Mouse (Mus musculus): ENCODE measurements around the gene Krtap29-1. TPM values are rescaled to one million over a fixed set of nuclear protein-coding genes. Genes with fewer than 3 reads are reported as not detected.

Krtap29-1 gene
- polyA plus RNA-seq, 1 experiment from 2014 or later = not detected

DNA sequence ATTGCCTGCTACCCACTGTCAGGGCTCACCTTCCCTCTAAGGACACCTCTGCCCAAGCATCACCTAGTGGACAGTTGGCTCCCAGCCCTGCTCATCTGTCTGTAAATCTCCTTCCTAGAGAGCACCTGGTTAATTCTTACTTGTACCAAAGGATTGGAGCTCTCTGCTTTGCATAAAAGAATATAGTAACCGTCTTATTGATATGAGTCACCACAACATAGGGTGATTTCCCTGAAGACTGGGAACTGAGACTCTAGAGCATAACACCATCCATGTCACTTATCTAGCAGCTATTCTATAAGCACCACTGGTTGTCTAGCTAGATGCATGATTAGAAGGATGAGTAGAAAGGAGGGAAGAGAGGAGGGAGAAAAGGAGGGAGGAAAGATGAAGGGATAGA is 4.6 kb upstream of the Krtap29-1 start:
- Histone ChIP-seq H3K36me3 (ENCODE audit: control insufficient read depth, insufficient read depth, low read length) (no peaks in the 10 kb centered on the region), H3K9me3 (replicated peaks; ENCODE audit: control insufficient read depth, low read length) (no peaks in the 10 kb centered on the region), H3K27ac (ENCODE audit: low read length) (no peak overlapping the region), H3K9ac (ENCODE audit: low read length) (no peak overlapping the region), H3K4me3 (replicated peaks; ENCODE audit: low read length) (no peak overlapping the region), H3K4me1 (ENCODE audit: control insufficient read depth, insufficient read depth, low read length) (no peaks in the 10 kb centered on the region), H3K27me3 (ENCODE audit: control insufficient read depth, insufficient read depth, low read length) (no peaks in the 10 kb centered on the region), H3K4me2 (ENCODE audit: low read depth, low read length) (no peak overlapping the region)
- 83% methylated on average over 1 of the region's 1 CpGs for WGBS
- no peak for ATAC-seq (ENCODE audit: insufficient read depth, low FRiP score)

GRCm38 (mm10) chr11:99982731-99983130 is 3.9 kb upstream of the Krtap29-1 start:
- no peak overlapping the region for H3K4me3 ChIP-seq (replicated peaks; ENCODE audit: low read length)
- ATAC-seq (ENCODE audit: insufficient read depth, low FRiP score) = no peak
- WGBS = 86% methylated on average over 9 of the region's 9 CpGs
- H3K36me3 ChIP-seq (ENCODE audit: control insufficient read depth, insufficient read depth, low read length) = no peaks in the 10 kb centered on the region
- no peaks in the 10 kb centered on the region for H3K27me3 ChIP-seq (ENCODE audit: control insufficient read depth, insufficient read depth, low read length)
- H3K4me2 ChIP-seq (ENCODE audit: low read depth, low read length) = no peak overlapping the region
- H3K4me1 ChIP-seq (ENCODE audit: control insufficient read depth, insufficient read depth, low read length) = no peaks in the 10 kb centered on the region
- H3K9me3 ChIP-seq (replicated peaks; ENCODE audit: control insufficient read depth, low read length) = no peaks in the 10 kb centered on the region
- no peak overlapping the region for H3K9ac ChIP-seq (ENCODE audit: low read length)
- H3K27ac ChIP-seq (ENCODE audit: low read length) = no peak overlapping the region

- no peak overlapping the region for H3K4me2 ChIP-seq (ENCODE audit: low read depth, low read length)
- H3K27me3 ChIP-seq (ENCODE audit: control insufficient read depth, insufficient read depth, low read length) = no peaks in the 10 kb centered on the region
- H3K36me3 ChIP-seq (ENCODE audit: control insufficient read depth, insufficient read depth, low read length) = no peaks in the 10 kb centered on the region
- H3K27ac ChIP-seq (ENCODE audit: low read length) = no peak overlapping the region
- no peaks in the 10 kb centered on the region for H3K9me3 ChIP-seq (replicated peaks; ENCODE audit: control insufficient read depth, low read length)
- no peak overlapping the region for H3K9ac ChIP-seq (ENCODE audit: low read length)
- H3K4me3 ChIP-seq (replicated peaks; ENCODE audit: low read length) = no peak overlapping the region
- no peaks in the 10 kb centered on the region for H3K4me1 ChIP-seq (ENCODE audit: control insufficient read depth, insufficient read depth, low read length)
- no peak for ATAC-seq (ENCODE audit: insufficient read depth, low FRiP score)
- WGBS = 6% methylated on average over 2 of the region's 2 CpGs
Measured at GRCm38 (mm10) chr11:99965961-99966360, 12.9 kb downstream of the Krtap29-1 start.

GRCm38 (mm10) chr11:99964213-99964612 is 14.6 kb downstream of the Krtap29-1 start:
- H3K9me3 ChIP-seq (replicated peaks; ENCODE audit: control insufficient read depth, low read length) = no peaks in the 10 kb centered on the region
- 59% methylated on average over 6 of the region's 6 CpGs for WGBS
- no peaks in the 10 kb centered on the region for H3K27me3 ChIP-seq (ENCODE audit: control insufficient read depth, insufficient read depth, low read length)
- no peak overlapping the region for H3K27ac ChIP-seq (ENCODE audit: low read length)
- no peaks in the 10 kb centered on the region for H3K36me3 ChIP-seq (ENCODE audit: control insufficient read depth, insufficient read depth, low read length)
- H3K4me1 ChIP-seq (ENCODE audit: control insufficient read depth, insufficient read depth, low read length) = no peaks in the 10 kb centered on the region
- H3K4me2 ChIP-seq (ENCODE audit: low read depth, low read length) = no peak overlapping the region
- no peak for ATAC-seq (ENCODE audit: insufficient read depth, low FRiP score)
- no peak overlapping the region for H3K9ac ChIP-seq (ENCODE audit: low read length)
- H3K4me3 ChIP-seq (replicated peaks; ENCODE audit: low read length) = no peak overlapping the region

- Histone ChIP-seq H3K9me3 (replicated peaks; ENCODE audit: control insufficient read depth, low read length) (no peaks in the 10 kb centered on the region), H3K4me3 (replicated peaks; ENCODE audit: low read length) (no peak within 1 kb of the TSS), H3K27me3 (ENCODE audit: control insufficient read depth, insufficient read depth, low read length) (no peaks in the 10 kb centered on the region), H3K4me1 (ENCODE audit: control insufficient read depth, insufficient read depth, low read length) (no peaks in the 10 kb centered on the region), H3K9ac (ENCODE audit: low read length) (no peak within 1 kb of the TSS), H3K36me3 (ENCODE audit: control insufficient read depth, insufficient read depth, low read length) (no peaks in the 10 kb centered on the region), H3K27ac (ENCODE audit: low read length) (no peak within 1 kb of the TSS), H3K4me2 (ENCODE audit: low read depth, low read length) (no peak within 1 kb of the TSS)
- no peak for ATAC-seq (ENCODE audit: insufficient read depth, low FRiP score)
- WGBS = 84% methylated on average over 2 of the region's 2 CpGs
Measured at GRCm38 (mm10) chr11:99948175-99948574, 30.7 kb downstream of the Krtap29-1 start, which contains the start of gene Krtap9-5. Gene Krtap9-5, plus strand, starts transcription at chr11:99948475.

DNA sequence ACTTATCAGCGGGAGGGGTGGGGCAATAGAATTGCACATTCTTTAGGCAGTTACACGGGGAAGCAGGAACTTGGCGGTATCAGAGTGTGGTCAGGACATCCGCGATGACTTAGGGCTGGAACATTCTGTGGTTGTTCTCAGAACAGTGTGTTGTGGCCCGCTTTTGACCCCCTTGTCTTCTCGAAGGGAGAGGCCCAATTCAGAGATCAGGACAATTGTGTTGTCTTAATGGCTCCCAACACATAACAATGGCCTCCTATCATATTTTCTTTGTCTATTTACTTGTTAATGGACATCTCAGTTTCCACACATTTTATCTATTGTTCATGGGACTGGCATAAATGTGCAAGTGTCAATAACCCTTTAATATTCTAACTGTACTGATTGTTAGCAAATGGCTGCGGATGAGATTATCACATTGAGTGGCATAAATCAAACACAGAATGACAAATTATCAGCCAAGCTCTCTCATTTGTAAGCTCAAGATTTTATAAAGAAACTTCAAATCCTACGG is 41.0 kb downstream of the Krtap29-1 start:
- Histone ChIP-seq H3K4me2 (ENCODE audit: low read depth, low read length) (no peak overlapping the region), H3K9ac (ENCODE audit: low read length) (no peak overlapping the region), H3K9me3 (replicated peaks; ENCODE audit: control insufficient read depth, low read length) (no peaks in the 10 kb centered on the region), H3K27ac (ENCODE audit: low read length) (no peak overlapping the region), H3K27me3 (ENCODE audit: control insufficient read depth, insufficient read depth, low read length) (no peaks in the 10 kb centered on the region), H3K4me3 (replicated peaks; ENCODE audit: low read length) (no peak overlapping the region), H3K36me3 (ENCODE audit: control insufficient read depth, insufficient read depth, low read length) (no peaks in the 10 kb centered on the region), H3K4me1 (ENCODE audit: control insufficient read depth, insufficient read depth, low read length) (no peaks in the 10 kb centered on the region)
- ATAC-seq (ENCODE audit: insufficient read depth, low FRiP score) = no peak
- 71% methylated on average over 9 of the region's 9 CpGs for WGBS

DNA sequence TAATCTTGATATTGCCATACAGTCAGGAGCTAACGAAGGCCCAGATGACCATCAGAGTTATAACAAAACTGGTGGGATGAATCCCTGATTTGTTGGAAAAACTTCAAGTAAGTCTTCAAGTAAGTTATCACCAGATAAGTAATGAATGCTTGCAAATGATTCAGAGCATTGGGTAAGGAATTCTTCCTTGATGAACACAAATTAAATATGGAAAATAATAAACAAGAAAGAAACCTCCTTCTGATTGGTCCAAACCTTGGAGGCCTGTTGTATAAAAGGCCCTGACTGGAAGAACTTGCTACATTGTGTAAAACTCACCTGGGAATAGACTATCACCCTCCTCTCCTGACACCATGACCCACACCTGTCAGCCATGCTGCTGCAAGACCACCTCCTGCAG is 42.9 kb downstream of the Krtap29-1 start, which contains the start of gene Krtap31-2:
Krtap31-2 (plus strand) TSS at position 301 of the 400 bp plus-strand sequence.
- no peaks in the 10 kb centered on the region for H3K36me3 ChIP-seq (ENCODE audit: control insufficient read depth, insufficient read depth, low read length)

More for the DNA sequence above, 42.9 kb downstream of the Krtap29-1 start, which contains the start of gene Krtap31-2:
- Histone ChIP-seq H3K9ac (ENCODE audit: low read length) (no peak within 1 kb of the TSS), H3K4me2 (ENCODE audit: low read depth, low read length) (no peak within 1 kb of the TSS), H3K9me3 (replicated peaks; ENCODE audit: control insufficient read depth, low read length) (no peaks in the 10 kb centered on the region), H3K27me3 (ENCODE audit: control insufficient read depth, insufficient read depth, low read length) (no peaks in the 10 kb centered on the region), H3K4me1 (ENCODE audit: control insufficient read depth, insufficient read depth, low read length) (no peaks in the 10 kb centered on the region), H3K27ac (ENCODE audit: low read length) (no peak within 1 kb of the TSS), H3K4me3 (replicated peaks; ENCODE audit: low read length) (no peak within 1 kb of the TSS)
- ATAC-seq (ENCODE audit: insufficient read depth, low FRiP score) = no peak
- WGBS = 79% methylated on average over 1 of the region's 1 CpGs

Other genes with a start within 250 kb of the Krtap29-1 start
- gene Gm14180, start 244.8 kb downstream of the Krtap29-1 start, polyA plus RNA-seq (2015; fragmentation: Nextera tagmentation; extraction: Ambion mirVana) = not detected in 2 replicates
- not detected in 2 replicates for gene Gm11595, start 206.1 kb downstream of the Krtap29-1 start, polyA plus RNA-seq (2015; fragmentation: Nextera tagmentation; extraction: Ambion mirVana)
- gene Krtap4-8, start 198.3 kb downstream of the Krtap29-1 start, polyA plus RNA-seq (2015; fragmentation: Nextera tagmentation; extraction: Ambion mirVana) = not detected in 2 replicates
- gene Krtap4-9, start 193.9 kb downstream of the Krtap29-1 start, polyA plus RNA-seq (2015; fragmentation: Nextera tagmentation; extraction: Ambion mirVana) = not detected in 2 replicates
- not detected in 2 replicates for gene Gm11596, start 185.6 kb downstream of the Krtap29-1 start, polyA plus RNA-seq (2015; fragmentation: Nextera tagmentation; extraction: Ambion mirVana)
- not detected in 2 replicates for gene Gm11569, start 180.1 kb downstream of the Krtap29-1 start, polyA plus RNA-seq (2015; fragmentation: Nextera tagmentation; extraction: Ambion mirVana)
- gene Gm11554, start 174.6 kb downstream of the Krtap29-1 start, polyA plus RNA-seq (2015; fragmentation: Nextera tagmentation; extraction: Ambion mirVana) = not detected in 2 replicates
- not detected in 2 replicates for gene Krtap4-13, start 169.2 kb downstream of the Krtap29-1 start, polyA plus RNA-seq (2015; fragmentation: Nextera tagmentation; extraction: Ambion mirVana)
- gene Gm11564, start 163.4 kb downstream of the Krtap29-1 start, polyA plus RNA-seq (2015; fragmentation: Nextera tagmentation; extraction: Ambion mirVana) = not detected in 2 replicates
- not detected in 2 replicates for gene 2300003K06Rik, start 141.0 kb downstream of the Krtap29-1 start, polyA plus RNA-seq (2015; fragmentation: Nextera tagmentation; extraction: Ambion mirVana)
- gene Krtap4-16, start 127.4 kb downstream of the Krtap29-1 start, polyA plus RNA-seq (2015; fragmentation: Nextera tagmentation; extraction: Ambion mirVana) = not detected in 2 replicates
- gene Gm11568, start 121.1 kb downstream of the Krtap29-1 start, polyA plus RNA-seq (2015; fragmentation: Nextera tagmentation; extraction: Ambion mirVana) = not detected in 2 replicates
- not detected in 2 replicates for gene Gm11559, start 114.6 kb downstream of the Krtap29-1 start, polyA plus RNA-seq (2015; fragmentation: Nextera tagmentation; extraction: Ambion mirVana)
- not detected in 2 replicates for gene Krtap9-1, start 105.7 kb downstream of the Krtap29-1 start, polyA plus RNA-seq (2015; fragmentation: Nextera tagmentation; extraction: Ambion mirVana)
- not detected in 2 replicates for gene Gm11567, start 99.9 kb downstream of the Krtap29-1 start, polyA plus RNA-seq (2015; fragmentation: Nextera tagmentation; extraction: Ambion mirVana)
- not detected in 2 replicates for gene Krtap31-1, start 71.1 kb downstream of the Krtap29-1 start, polyA plus RNA-seq (2015; fragmentation: Nextera tagmentation; extraction: Ambion mirVana)
- gene Gm11565, start 64.3 kb downstream of the Krtap29-1 start, polyA plus RNA-seq (2015; fragmentation: Nextera tagmentation; extraction: Ambion mirVana) = not detected in 2 replicates
- gene Krtap31-2, start 42.8 kb downstream of the Krtap29-1 start, polyA plus RNA-seq (2015; fragmentation: Nextera tagmentation; extraction: Ambion mirVana) = not detected in 2 replicates
- gene Krtap9-5, start 30.6 kb downstream of the Krtap29-1 start, polyA plus RNA-seq (2015; fragmentation: Nextera tagmentation; extraction: Ambion mirVana) = not detected in 2 replicates
- not detected in 2 replicates for gene Krtap16-1, start 7.5 kb upstream of the Krtap29-1 start, polyA plus RNA-seq (2015; fragmentation: Nextera tagmentation; extraction: Ambion mirVana)
- gene Krtap17-1, start 14.9 kb upstream of the Krtap29-1 start, polyA plus RNA-seq (2015; fragmentation: Nextera tagmentation; extraction: Ambion mirVana) = not detected in 2 replicates
- 0.23 and 0.34 TPM in 2 replicates for gene Krt33a, start 37.2 kb upstream of the Krtap29-1 start, polyA plus RNA-seq (2015; fragmentation: Nextera tagmentation; extraction: Ambion mirVana)
- 0.30 TPM in 1 of 2 replicates, not detected in the other for gene Krt33b, start 50.8 kb upstream of the Krtap29-1 start, polyA plus RNA-seq (2015; fragmentation: Nextera tagmentation; extraction: Ambion mirVana)
- gene Krt34, start 62.5 kb upstream of the Krtap29-1 start, polyA plus RNA-seq (2015; fragmentation: Nextera tagmentation; extraction: Ambion mirVana) = 3.2 and 4.2 TPM in 2 replicates
- 0.74 and 0.81 TPM in 2 replicates for gene Krt31, start 71.5 kb upstream of the Krtap29-1 start, polyA plus RNA-seq (2015; fragmentation: Nextera tagmentation; extraction: Ambion mirVana)
- 0.24 and 0.40 TPM in 2 replicates for gene Krt32, start 109.2 kb upstream of the Krtap29-1 start, polyA plus RNA-seq (2015; fragmentation: Nextera tagmentation; extraction: Ambion mirVana)
- gene Krt35, start 117.2 kb upstream of the Krtap29-1 start, polyA plus RNA-seq (2015; fragmentation: Nextera tagmentation; extraction: Ambion mirVana) = 0.76 and 1.5 TPM in 2 replicates
- gene Krt36, start 126.6 kb upstream of the Krtap29-1 start, polyA plus RNA-seq (2015; fragmentation: Nextera tagmentation; extraction: Ambion mirVana) = 0.44 and 0.75 TPM in 2 replicates
- 1,856 and 2,859 TPM in 2 replicates for gene Krt13, start 142.5 kb upstream of the Krtap29-1 start, polyA plus RNA-seq (2015; fragmentation: Nextera tagmentation; extraction: Ambion mirVana)
- 1,477 and 1,759 TPM in 2 replicates for gene Krt15, start 156.9 kb upstream of the Krtap29-1 start, polyA plus RNA-seq (2015; fragmentation: Nextera tagmentation; extraction: Ambion mirVana)
- 1,141 and 1,514 TPM in 2 replicates for gene Krt19, start 169.6 kb upstream of the Krtap29-1 start, polyA plus RNA-seq (2015; fragmentation: Nextera tagmentation; extraction: Ambion mirVana)
- gene Krt9, start 214.2 kb upstream of the Krtap29-1 start, polyA plus RNA-seq (2015; fragmentation: Nextera tagmentation; extraction: Ambion mirVana) = not detected in 2 replicates
- 46.4 and 67.1 TPM in 2 replicates for gene Krt14, start 228.5 kb upstream of the Krtap29-1 start, polyA plus RNA-seq (2015; fragmentation: Nextera tagmentation; extraction: Ambion mirVana)